Comparison of ENCODE assay signal across 27 mouse cellular contexts in genomic region chr16:95231768-95232167, GRCm38 (mm10). TPM values are rescaled to one million over a fixed set of nuclear protein-coding genes. Genes with fewer than 3 reads are reported as not detected.
DNase-seq lines count a peak whose midpoint lies in the region; ATAC-seq and TF ChIP-seq lines count a peak whose summit lies in the region.
"Had no signal": no experiment of that assay in that cellular context is flagged by ENCODE, and none has a peak within 500 bp of the region (broad histone marks: within the 10 kb centered on the region; RNA-seq: fewer than 3 reads in every experiment).

No protein-coding gene starts in this region.

- no peak overlapping the region for H3K4me3 ChIP-seq in lung, embryonic 14.5 days (ENCODE audit: low read depth, low read length)
- H3K4me3 ChIP-seq in lung, postnatal 0 days (ENCODE audit: low read depth, low read length) = no peak overlapping the region
- H3K4me3 ChIP-seq: embryonic facial prominence, embryonic 13.5 days; embryonic facial prominence, embryonic 15.5 days; erythroblast, embryonic 14.5 days; forebrain, embryonic 10.5 days; forebrain, embryonic 12.5 days had no signal

- no peak overlapping the region for H3K27ac ChIP-seq in lung, embryonic 14.5 days (ENCODE audit: low read depth)
- no peak overlapping the region for H3K27ac ChIP-seq in lung, postnatal 0 days (ENCODE audit: low read length)
- H3K27ac ChIP-seq: embryonic facial prominence, embryonic 13.5 days; embryonic facial prominence, embryonic 15.5 days; forebrain, embryonic 10.5 days; forebrain, embryonic 12.5 days had no signal

- intact Hi-C loops in gastrocnemius, postnatal 14 days (cut with DNase I; ENCODE audit: low total_unique reads) = no loop called here

- peak; percentile 38; the same call in 1 of the 2 replicates for ATAC-seq in lung, embryonic 14.5 days (ENCODE audit: insufficient read depth)
- ATAC-seq in lung, postnatal 0 days = peak; percentile 36; the same call in 1 of the 2 replicates
- ATAC-seq: CD4-positive, CD25-positive, alpha-beta regulatory T cell, adult 4 months; forebrain, embryonic 14.5 days; forebrain, embryonic 16.5 days had no signal

- H3K4me2 ChIP-seq in lung, embryonic 14.5 days = no peak overlapping the region
- no peak overlapping the region for H3K4me2 ChIP-seq in lung, postnatal 0 days (replicated peaks; ENCODE audit: low read depth, low read length)
- H3K4me2 ChIP-seq: embryonic facial prominence, embryonic 13.5 days; embryonic facial prominence, embryonic 15.5 days; forebrain, embryonic 12.5 days had no signal

- no peaks in the 10 kb centered on the region for H3K27me3 ChIP-seq in lung, embryonic 14.5 days (ENCODE audit: insufficient read depth, low read length)
- no peaks in the 10 kb centered on the region for H3K27me3 ChIP-seq in lung, postnatal 0 days (replicated peaks; ENCODE audit: insufficient read depth, low read length)
- H3K27me3 ChIP-seq: CH12.LX; embryonic facial prominence, embryonic 13.5 days; embryonic facial prominence, embryonic 15.5 days had no signal

- no peaks in the 10 kb centered on the region for H3K36me3 ChIP-seq in lung, embryonic 14.5 days (ENCODE audit: insufficient read depth)
- no peaks in the 10 kb centered on the region for H3K36me3 ChIP-seq in lung, postnatal 0 days (ENCODE audit: insufficient read depth, low read length)
- H3K36me3 ChIP-seq: embryonic facial prominence, embryonic 13.5 days; embryonic facial prominence, embryonic 15.5 days; forebrain, embryonic 10.5 days; forebrain, embryonic 12.5 days; G1E had no signal

- H3K9me3 ChIP-seq in lung, embryonic 14.5 days (ENCODE audit: low read depth, low read length) = no peaks in the 10 kb centered on the region
- H3K9me3 ChIP-seq in lung, postnatal 0 days (ENCODE audit: low read length) = no peaks in the 10 kb centered on the region
- H3K9me3 ChIP-seq: embryonic facial prominence, embryonic 13.5 days; embryonic facial prominence, embryonic 15.5 days; forebrain, embryonic 10.5 days; forebrain, embryonic 12.5 days; G1E had no signal

- no peak for TF ChIP-seq CTCF in lung, embryonic 14.5 days (IDR thresholded peaks at IDR 0.05; ENCODE audit: low read depth)
- no peak for TF ChIP-seq CTCF in lung, postnatal 0 days (IDR thresholded peaks at IDR 0.05)

- H3K9ac ChIP-seq in lung, embryonic 14.5 days = no peak overlapping the region
- no peak overlapping the region for H3K9ac ChIP-seq in lung, postnatal 0 days (replicated peaks; ENCODE audit: low read depth)
- H3K9ac ChIP-seq: embryonic facial prominence, embryonic 13.5 days; embryonic facial prominence, embryonic 15.5 days; forebrain, embryonic 12.5 days had no signal

- no peaks in the 10 kb centered on the region for H3K4me1 ChIP-seq in lung, embryonic 14.5 days (ENCODE audit: insufficient read depth)
- peaks cover 3% of the 10 kb centered on the region; the same call in 1 of the 2 replicates for H3K4me1 ChIP-seq in lung, postnatal 0 days (ENCODE audit: insufficient read depth, low read depth, low read length)
- H3K4me1 ChIP-seq: embryonic facial prominence, embryonic 15.5 days; forebrain, embryonic 10.5 days; forebrain, embryonic 12.5 days had no signal

- peak; percentile 74 for DNase-seq in lung, embryonic 14.5 days
- DNase-seq in lung, adult 18-20 months = no peak
- DNase-seq in lung, postnatal 0 days (ENCODE audit: low spot score) = peak; percentile 83
- no peak for DNase-seq in lung, postnatal 25 days (ENCODE audit: low spot score)
- DNase-seq in NIH3T3 (ENCODE audit: low read depth) = peak; percentile 22
- no peak for DNase-seq in gastrocnemius, postnatal 14 days
- DNase-seq: adrenal gland, adult 2 months; adrenal gland, postnatal 10 days; adrenal gland, postnatal 25 days; cerebellum, adult 11 months; cerebellum, adult 18-20 months; cerebellum, adult 8-10 months; cerebellum, adult 9-11 months; cerebellum, postnatal 14 days; cerebellum, postnatal 36 days; embryo, embryonic 11 days had no signal

- TF ChIP-seq EP300 in lung, postnatal 0 days (IDR thresholded peaks at IDR 0.05) = peak; percentile 62

- 32% methylated on average over 4 of the region's 4 CpGs for WGBS in lung, embryonic 14.5 days
- 50% methylated on average over 4 of the region's 4 CpGs for WGBS in lung, postnatal 0 days

RNA-seq across cellular contexts. Expression of gene Kcnj15, which starts 25.6 kb away (rescaled TPM):
- 1.5 and 1.6 TPM in 2 replicates for polyA plus RNA-seq in lung, embryonic 14.5 days (2014; fragmentation: Nextera tagmentation; extraction: Ambion mirVana)
- polyA plus RNA-seq in lung, postnatal 0 days (2015; fragmentation: Nextera tagmentation; extraction: Ambion mirVana) = 11.5 and 15.8 TPM in 2 replicates
- total RNA-seq in gastrocnemius, postnatal 14 days (2021) = under 1 TPM; 0.29 to 0.44 TPM
- total RNA-seq: common myeloid progenitor, adult 5-6 weeks had no signal
- polyA plus RNA-seq: forebrain, embryonic 16.5 days; G1E had no signal

Comparison
In these comparisons a context has a peak if more than half of its experiments do, and no peak if none do; other contexts are left out.
1. DNase-seq: peak in lung, embryonic 14.5 days (single experiment), lung, postnatal 0 days (single experiment) and NIH3T3 (single experiment); none in lung, adult 18-20 months (0 of 2), lung, postnatal 25 days (single experiment) and gastrocnemius, postnatal 14 days (single experiment).